Mouse (Mus musculus): ENCODE measurements around the gene Dnm3.

DNA sequence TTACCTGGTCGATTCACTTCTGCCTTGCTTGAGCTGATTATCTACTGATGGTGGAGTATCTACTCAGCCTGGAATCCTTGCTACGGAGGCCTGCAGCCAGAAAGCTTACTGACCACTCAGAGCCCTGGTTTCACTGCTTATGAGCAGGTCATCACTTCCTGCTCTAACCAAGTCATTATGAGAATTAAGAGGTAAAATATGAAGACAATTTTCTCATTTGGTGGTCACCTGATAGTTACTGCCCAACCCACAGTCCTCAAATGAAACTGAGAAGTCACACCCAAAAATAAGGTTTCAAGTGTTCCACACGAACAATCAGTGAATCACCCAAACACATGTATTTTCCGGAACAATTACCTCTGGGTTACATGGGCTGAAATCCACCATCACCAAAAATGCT, 289.1 kb downstream of the Dnm3 start:
- TF ChIP-seq CTCF (conservative IDR thresholded peaks at IDR 0.05; ENCODE audit: low read length) (no peak), POU5F1 (IDR thresholded peaks at IDR 0.05; ENCODE audit: borderline replicate concordance, low read length) (no peak)

All from E14TG2a.4 (cell line).